Mouse (Mus musculus) CH12.LX (cell line): ENCODE data around the gene D10Wsu102e. TPM values are rescaled to one million over a fixed set of nuclear protein-coding genes. Genes with fewer than 3 reads are reported as not detected.

Source experiments
- DNase-seq: peaks from one replicate; pipeline ENCODE4 v3.0.0-alpha.2; 2013; ENCODE audit errors: extremely low read depth
- H3K27ac ChIP-seq: 2 replicates; pipeline ENCODE4 v1.5.1; 2012; ENCODE audit warnings: low read depth, mild to moderate bottlenecking, control low read depth, moderate library complexity; ENCODE audit not compliant: insufficient read depth
- H3K27me3 ChIP-seq: replicated peaks from 2 replicates; pipeline ENCODE3; 2012; ENCODE audit warnings: inconsistent platforms
- H3K36me3 ChIP-seq, 2 experiments: replicated peaks in 1 of 2; 2 replicates each; pipeline versions ENCODE3 to v1.6.1; 2012; ENCODE audit warnings: inconsistent platforms in 1 of 2, low read length in 1 of 2, mild to moderate bottlenecking in 1 of 2, mixed read lengths in 1 of 2, moderate library complexity in 1 of 2; ENCODE audit not compliant: control insufficient read depth in 1 of 2, insufficient read depth in 1 of 2
- H3K4me1 ChIP-seq, 2 experiments: 2 replicates each; pipeline ENCODE4 v1.6.1; 2012; ENCODE audit warnings: inconsistent platforms in 1 of 2, moderate library complexity in 1 of 2; ENCODE audit not compliant: insufficient read depth in 2 of 2, control insufficient read depth in 1 of 2
- H3K4me2 ChIP-seq: 2 replicates; pipeline ENCODE4 v1.6.1; 2012; ENCODE audit warnings: low read depth, mild to moderate bottlenecking, control low read depth; ENCODE audit not compliant: poor library complexity, insufficient read depth, severe bottlenecking
- H3K4me3 ChIP-seq, 3 experiments: fragments of 150-350 bp in 1 of 3; sonication (generic) in 1 of 3; replicated peaks in 1 of 3; 2 replicates each; pipeline versions ENCODE3 to v1.5.1; 2011 to 2012; ENCODE audit warnings: low read depth in 2 of 3, low read length in 2 of 3, mild to moderate bottlenecking in 2 of 3, moderate library complexity in 2 of 3, control low read depth in 1 of 3, improper control_type of control experiment in 1 of 3, inconsistent platforms in 1 of 3, mixed read lengths in 1 of 3; ENCODE audit not compliant: poor library complexity in 1 of 3
- H3K79me2 ChIP-seq: replicated peaks from 2 replicates; pipeline ENCODE4 v1.6.1; 2012; ENCODE audit warnings: mild to moderate bottlenecking, moderate library complexity; ENCODE audit not compliant: control insufficient read depth, poor library complexity, insufficient read depth, severe bottlenecking; ENCODE audit errors: extremely low read depth
- H3K9ac ChIP-seq: 2 replicates; pipeline ENCODE4 v1.6.1; 2012; ENCODE audit warnings: low read depth, mild to moderate bottlenecking, control low read depth, moderate library complexity; ENCODE audit not compliant: insufficient read depth
- H3K9me3 ChIP-seq: replicated peaks from 2 replicates; pipeline ENCODE3; 2012; ENCODE audit warnings: low read length, inconsistent platforms, mixed read lengths
- CHD1 ChIP-seq: IDR thresholded peaks from 2 replicates; pipeline ENCODE4 v1.6.1; 2012; ENCODE audit warnings: low read depth, low read length, improper control_type of control experiment, inconsistent platforms
- EP300 ChIP-seq: IDR thresholded peaks from 2 replicates; pipeline ENCODE4 v1.6.1; 2011; ENCODE audit warnings: low read length, improper control_type of control experiment
- JUN ChIP-seq: IDR thresholded peaks from 2 replicates; pipeline ENCODE4 v1.6.1; 2011; ENCODE audit warnings: low read depth, mild to moderate bottlenecking, low read length, improper control_type of control experiment, moderate library complexity; ENCODE audit not compliant: insufficient read depth
- JUND ChIP-seq: conservative IDR thresholded peaks from 2 replicates; pipeline ENCODE4 v1.6.1; 2011; ENCODE audit warnings: low read depth, low read length, improper control_type of control experiment
- MAZ ChIP-seq: IDR thresholded peaks from 2 replicates; pipeline ENCODE4 v1.6.1; 2012; ENCODE audit warnings: low read depth, mild to moderate bottlenecking, inconsistent platforms, low read length, improper control_type of control experiment, moderate library complexity
- MEF2A ChIP-seq: IDR thresholded peaks from 2 replicates; pipeline ENCODE4 v1.6.1; 2014; ENCODE audit warnings: low read depth, mild to moderate bottlenecking, inconsistent platforms, low read length, improper control_type of control experiment, borderline replicate concordance
- MYC ChIP-seq: IDR thresholded peaks from 2 replicates; pipeline ENCODE4 v1.6.1; 2011; ENCODE audit warnings: low read depth, mild to moderate bottlenecking, improper control_type of control experiment, low read length
- NELFE ChIP-seq: IDR thresholded peaks from 2 replicates; pipeline ENCODE4 v1.6.1; 2011; ENCODE audit warnings: low read depth, low read length, improper control_type of control experiment
- NRF1 ChIP-seq: IDR thresholded peaks from 2 replicates; pipeline ENCODE4 v1.6.1; 2014; ENCODE audit warnings: low read depth, mild to moderate bottlenecking, inconsistent platforms, low read length, improper control_type of control experiment, moderate library complexity
- PAX5 ChIP-seq: IDR thresholded peaks from 2 replicates; pipeline ENCODE4 v1.6.1; 2012; ENCODE audit warnings: low read length, inconsistent platforms, mixed read lengths
- POLR2A ChIP-seq: IDR thresholded peaks from 2 replicates; pipeline ENCODE4 v1.6.1; 2011; ENCODE audit warnings: low read depth, mild to moderate bottlenecking, improper control_type of control experiment, low read length
- POLR2AphosphoS2 ChIP-seq: IDR thresholded peaks from 2 replicates; pipeline ENCODE4 v1.6.1; 2011; ENCODE audit warnings: low read depth, low read length, improper control_type of control experiment
- RAD21 ChIP-seq: IDR thresholded peaks from 2 replicates; pipeline ENCODE4 v1.6.1; 2011; ENCODE audit warnings: low read depth, mild to moderate bottlenecking, low read length, improper control_type of control experiment, moderate library complexity
- RCOR1 ChIP-seq: conservative IDR thresholded peaks from 2 replicates; pipeline ENCODE4 v1.6.1; 2012; ENCODE audit warnings: low read depth, mild to moderate bottlenecking, inconsistent platforms, low read length, improper control_type of control experiment
- SMC3 ChIP-seq: IDR thresholded peaks from 2 replicates; pipeline ENCODE4 v1.6.1; 2011; ENCODE audit warnings: low read depth, low read length, improper control_type of control experiment
- TCF12 ChIP-seq: IDR thresholded peaks from 2 replicates; pipeline ENCODE4 v1.6.1; 2014; ENCODE audit warnings: low read depth, mild to moderate bottlenecking, inconsistent platforms, low read length, improper control_type of control experiment
- ZKSCAN1 ChIP-seq: IDR thresholded peaks from 2 replicates; pipeline ENCODE4 v1.6.1; 2012; ENCODE audit warnings: low read depth, inconsistent platforms, low read length, improper control_type of control experiment, borderline replicate concordance
- ZMIZ1 ChIP-seq: IDR thresholded peaks from 2 replicates; pipeline ENCODE4 v1.6.1; 2012; ENCODE audit warnings: low read depth, mild to moderate bottlenecking, inconsistent platforms, low read length, improper control_type of control experiment
- ZNF384 ChIP-seq: IDR thresholded peaks from 2 replicates; pipeline ENCODE4 v1.6.1; 2012; ENCODE audit warnings: low read depth, low read length, improper control_type of control experiment, inconsistent platforms
- dilution Hi-C: fragments of 300-500 bp; cut with MboI; formaldehyde crosslinking; loops from 2 replicates; pipeline ENCODE4 v1.14.3; 2020; ENCODE audit warnings: low sequenced_read_pairs; ENCODE audit not compliant: extremely low pct_unique_long_range_greater_than_20kb, extremely low pct_ligation_motif_present
- in situ Hi-C: fragments of 300-500 bp; cut with MboI; formaldehyde crosslinking; loops from 3 replicates; pipeline ENCODE4 v1.14.3; 2019; ENCODE audit warnings: low sequenced_read_pairs, low pct_ligation_motif_present, low pct_unique_long_range_greater_than_20kb, mixed read lengths
- polyA plus RNA-seq: library from polyadenylated mRNA; unstranded; fragments of >175 nt; gene quantifications from 2 replicates; pipeline ENCODE4 v1.2.1, GENCODE M21; 2012; ENCODE audit warnings: low read depth; ENCODE audit not compliant: insufficient read length
- total RNA-seq, 2 experiments: library from RNA; depleted of rRNA; stranded (reverse); fragments of 300-350 nt in 1 of 2; fragments of >200 nt in 1 of 2; gene quantifications; 2 replicates each; pipeline ENCODE4 v1.2.3; 2012 to 2014

D10Wsu102e gene
- total and polyA plus RNA-seq, 3 experiments = 1.0 to 1.6 (median 1.6) TPM

DNA sequence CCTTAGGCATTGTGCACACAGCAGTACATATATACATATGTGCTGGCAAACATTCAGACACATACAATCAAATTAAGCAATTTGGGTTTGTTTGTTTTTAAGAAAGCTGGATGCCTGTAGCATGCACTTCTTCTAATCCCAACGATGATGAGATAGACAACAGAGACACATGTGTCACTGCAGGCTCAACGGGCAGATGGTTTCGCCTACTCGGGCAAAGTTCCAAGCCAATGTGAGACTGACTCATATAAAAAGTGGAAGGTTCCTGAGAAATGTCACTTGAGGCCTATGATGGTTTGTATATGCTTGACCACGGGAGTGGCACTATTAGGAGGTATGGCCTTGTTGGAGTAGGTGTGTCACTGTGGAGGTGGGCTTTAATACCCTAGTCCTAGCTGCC is 16.9 kb upstream of the D10Wsu102e start:
- TF ChIP-seq TCF12 (no peak), ZKSCAN1 (no peak), MAZ (no peak), MEF2A (no peak), POLR2AphosphoS2 (no peak), SMC3 (no peak), POLR2A (no peak), RAD21 (no peak), RCOR1 (no peak), EP300 (no peak), NRF1 (no peak), ZNF384 (no peak), PAX5 (no peak), MYC (no peak)
- H3K36me3 ChIP-seq = no peaks in the 10 kb centered on the region
- H3K27ac ChIP-seq = no peak overlapping the region
- H3K4me2 ChIP-seq = no peak overlapping the region
- H3K79me2 ChIP-seq = no peaks in the 10 kb centered on the region
- H3K4me3 ChIP-seq = no peak overlapping the region
- no peaks in the 10 kb centered on the region for H3K9me3 ChIP-seq
- H3K4me1 ChIP-seq = peaks cover 0 to 11% of the 10 kb centered on the region in 2 experiments; a peak in 1 of 4 replicates
- in situ Hi-C loops (no loop called here), dilution Hi-C loops (no loop called here)
- peaks cover 8% of the 10 kb centered on the region for H3K27me3 ChIP-seq
- no peak overlapping the region for H3K9ac ChIP-seq
- no peak for DNase-seq

DNA sequence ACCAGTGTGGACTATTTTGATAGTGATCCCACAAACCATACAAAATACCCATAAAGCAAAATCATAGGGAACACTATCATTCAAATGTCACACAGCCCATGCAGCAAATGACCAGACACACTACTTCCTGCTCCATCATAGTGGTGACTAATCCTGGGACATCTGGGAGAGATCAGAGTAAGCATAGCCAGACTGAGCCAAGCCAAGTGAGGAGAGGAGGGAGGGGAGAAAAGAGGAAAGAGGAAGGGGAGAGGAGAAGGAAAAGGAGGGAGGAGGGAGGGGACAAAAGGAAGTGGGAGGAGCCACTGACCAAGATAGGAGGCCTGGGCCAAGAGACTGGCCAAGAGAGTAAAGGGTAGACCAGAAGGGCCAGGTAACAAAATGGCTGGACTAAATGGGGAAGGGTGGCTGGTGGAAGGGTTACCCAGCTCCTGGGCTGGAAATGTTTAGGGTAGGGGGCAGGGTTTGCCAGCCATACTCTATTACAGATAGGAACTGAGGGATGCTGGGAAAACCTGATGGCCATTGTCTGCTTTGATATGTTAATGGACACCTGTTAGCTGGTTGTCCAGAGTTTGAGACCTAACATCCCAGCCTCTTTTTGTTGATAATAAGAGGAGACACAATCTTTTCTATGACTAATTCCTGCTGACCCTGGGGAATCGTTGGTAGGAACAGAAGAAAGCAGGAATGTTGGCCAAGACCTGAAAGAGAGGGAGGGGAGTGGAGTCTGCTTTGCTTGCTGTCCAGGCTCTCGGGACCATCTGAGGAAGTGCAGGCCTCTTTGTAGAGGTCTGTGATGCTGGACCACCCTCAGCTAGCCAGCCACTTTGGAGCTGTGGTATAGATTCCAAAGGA is 16.0 kb upstream of the D10Wsu102e start:
- no peak for DNase-seq
- H3K9ac ChIP-seq = no peak overlapping the region
- H3K4me1 ChIP-seq = peaks cover 0 to 11% of the 10 kb centered on the region in 2 experiments; a peak in 1 of 4 replicates
- TF ChIP-seq ZMIZ1 (no peak), JUND (no peak), NRF1 (no peak), RCOR1 (no peak), CHD1 (no peak), NELFE (no peak), JUN (no peak)
- no peaks in the 10 kb centered on the region for H3K9me3 ChIP-seq
- no peak overlapping the region for H3K4me3 ChIP-seq
- H3K27ac ChIP-seq = no peak overlapping the region
- H3K4me2 ChIP-seq = no peak overlapping the region
- H3K27me3 ChIP-seq = peaks cover 6% of the 10 kb centered on the region
- in situ Hi-C loops = no loop called here
- dilution Hi-C loops = no loop called here
- H3K79me2 ChIP-seq = no peaks in the 10 kb centered on the region
- no peaks in the 10 kb centered on the region for H3K36me3 ChIP-seq
